Mouse (Mus musculus): ENCODE data around the gene 5830473C10Rik. TPM values are rescaled to one million over a fixed set of nuclear protein-coding genes. Genes with fewer than 3 reads are reported as not detected.

Gene 5830473C10Rik
- polyA plus RNA-seq, 1 experiment, result not detected

GRCm38 (mm10) chr5:90564161-90564560 is 3.3 kb downstream of the 5830473C10Rik start:
- Histone ChIP-seq H3K4me3 (replicated peaks; ENCODE audit: control insufficient read depth, low read depth, low read length) (no peak overlapping the region), H3K27ac (ENCODE audit: control insufficient read depth, insufficient read depth, low read depth, low read length, poor library complexity) (no peak overlapping the region), H3K4me1 (ENCODE audit: control insufficient read depth, insufficient read depth, low read length) (no peaks in the 10 kb centered on the region)
- TF ChIP-seq POLR2A (IDR thresholded peaks at IDR 0.05; ENCODE audit: borderline replicate concordance, control insufficient read depth, low read depth, low read length), result no peak
- no peak for TF ChIP-seq CTCF (IDR thresholded peaks at IDR 0.05; ENCODE audit: control insufficient read depth, insufficient read depth, low read length)
- WGBS, result 84% methylated on average over 4 of the region's 4 CpGs

- H3K4me3 ChIP-seq (replicated peaks; ENCODE audit: control insufficient read depth, low read depth, low read length), result no peak overlapping the region
- TF ChIP-seq POLR2A (IDR thresholded peaks at IDR 0.05; ENCODE audit: borderline replicate concordance, control insufficient read depth, low read depth, low read length), result no peak
- no peak for TF ChIP-seq CTCF (IDR thresholded peaks at IDR 0.05; ENCODE audit: control insufficient read depth, insufficient read depth, low read length)
- H3K4me1 ChIP-seq (ENCODE audit: control insufficient read depth, insufficient read depth, low read length), result no peaks in the 10 kb centered on the region
- no peak overlapping the region for H3K27ac ChIP-seq (ENCODE audit: control insufficient read depth, insufficient read depth, low read depth, low read length, poor library complexity)
- 70% methylated on average over 6 of the region's 6 CpGs for WGBS
Observed at GRCm38 (mm10) chr5:90565205-90565604, 4.3 kb downstream of the 5830473C10Rik start.

- 79% methylated on average over 5 of the region's 5 CpGs for WGBS
- H3K27ac ChIP-seq (ENCODE audit: control insufficient read depth, insufficient read depth, low read depth, low read length, poor library complexity), result no peak overlapping the region
- no peaks in the 10 kb centered on the region for H3K4me1 ChIP-seq (ENCODE audit: control insufficient read depth, insufficient read depth, low read length)
Observed at GRCm38 (mm10) chr5:90567788-90568187, 6.9 kb downstream of the 5830473C10Rik start.

GRCm38 (mm10) chr5:90568338-90568737 is 7.4 kb downstream of the 5830473C10Rik start:
- Histone ChIP-seq H3K4me1 (ENCODE audit: control insufficient read depth, insufficient read depth, low read length) (no peaks in the 10 kb centered on the region), H3K27ac (ENCODE audit: control insufficient read depth, insufficient read depth, low read depth, low read length, poor library complexity) (no peak overlapping the region), H3K4me3 (replicated peaks; ENCODE audit: control insufficient read depth, low read depth, low read length) (no peak overlapping the region)
- TF ChIP-seq POLR2A (IDR thresholded peaks at IDR 0.05; ENCODE audit: borderline replicate concordance, control insufficient read depth, low read depth, low read length) (no peak), CTCF (IDR thresholded peaks at IDR 0.05; ENCODE audit: control insufficient read depth, insufficient read depth, low read length) (no peak)

More at GRCm38 (mm10) chr5:90567788-90568187, 6.9 kb downstream of the 5830473C10Rik start:
- H3K4me3 ChIP-seq (replicated peaks; ENCODE audit: control insufficient read depth, low read depth, low read length), result no peak overlapping the region
- no peak for TF ChIP-seq POLR2A (IDR thresholded peaks at IDR 0.05; ENCODE audit: borderline replicate concordance, control insufficient read depth, low read depth, low read length)
- TF ChIP-seq CTCF (IDR thresholded peaks at IDR 0.05; ENCODE audit: control insufficient read depth, insufficient read depth, low read length), result no peak

GRCm38 (mm10) chr5:90571216-90571615 is 10.3 kb downstream of the 5830473C10Rik start:
- TF ChIP-seq POLR2A (IDR thresholded peaks at IDR 0.05; ENCODE audit: borderline replicate concordance, control insufficient read depth, low read depth, low read length) (no peak), CTCF (IDR thresholded peaks at IDR 0.05; ENCODE audit: control insufficient read depth, insufficient read depth, low read length) (no peak)

GRCm38 (mm10) chr5:90577751-90578150 is 16.8 kb downstream of the 5830473C10Rik start:
- TF ChIP-seq CTCF (IDR thresholded peaks at IDR 0.05; ENCODE audit: control insufficient read depth, insufficient read depth, low read length), result no peak
- no peak for TF ChIP-seq POLR2A (IDR thresholded peaks at IDR 0.05; ENCODE audit: borderline replicate concordance, control insufficient read depth, low read depth, low read length)
- H3K4me3 ChIP-seq (replicated peaks; ENCODE audit: control insufficient read depth, low read depth, low read length), result no peak overlapping the region
- no peak overlapping the region for H3K27ac ChIP-seq (ENCODE audit: control insufficient read depth, insufficient read depth, low read depth, low read length, poor library complexity)
- WGBS, result 89% methylated on average over 9 of the region's 9 CpGs
- H3K4me1 ChIP-seq (ENCODE audit: control insufficient read depth, insufficient read depth, low read length), result no peaks in the 10 kb centered on the region

More at GRCm38 (mm10) chr5:90571216-90571615, 10.3 kb downstream of the 5830473C10Rik start:
- Histone ChIP-seq H3K4me3 (replicated peaks; ENCODE audit: control insufficient read depth, low read depth, low read length) (no peak overlapping the region), H3K27ac (ENCODE audit: control insufficient read depth, insufficient read depth, low read depth, low read length, poor library complexity) (no peak overlapping the region), H3K4me1 (ENCODE audit: control insufficient read depth, insufficient read depth, low read length) (no peaks in the 10 kb centered on the region)
- WGBS, result 75% methylated on average over 3 of the region's 3 CpGs

GRCm38 (mm10) chr5:90579556-90579955 is 18.6 kb downstream of the 5830473C10Rik start:
- WGBS, result 82% methylated on average over 9 of the region's 9 CpGs
- H3K4me1 ChIP-seq (ENCODE audit: control insufficient read depth, insufficient read depth, low read length), result no peaks in the 10 kb centered on the region
- no peak overlapping the region for H3K27ac ChIP-seq (ENCODE audit: control insufficient read depth, insufficient read depth, low read depth, low read length, poor library complexity)
- TF ChIP-seq POLR2A (IDR thresholded peaks at IDR 0.05; ENCODE audit: borderline replicate concordance, control insufficient read depth, low read depth, low read length) (no peak), CTCF (IDR thresholded peaks at IDR 0.05; ENCODE audit: control insufficient read depth, insufficient read depth, low read length) (no peak)
- H3K4me3 ChIP-seq (replicated peaks; ENCODE audit: control insufficient read depth, low read depth, low read length), result no peak overlapping the region

- Histone ChIP-seq H3K4me1 (ENCODE audit: control insufficient read depth, insufficient read depth, low read length) (no peaks in the 10 kb centered on the region), H3K27ac (ENCODE audit: control insufficient read depth, insufficient read depth, low read depth, low read length, poor library complexity) (no peak overlapping the region), H3K4me3 (replicated peaks; ENCODE audit: control insufficient read depth, low read depth, low read length) (no peak overlapping the region)
- 81% methylated on average over 6 of the region's 6 CpGs for WGBS
- no peak for TF ChIP-seq CTCF (IDR thresholded peaks at IDR 0.05; ENCODE audit: control insufficient read depth, insufficient read depth, low read length)
- TF ChIP-seq POLR2A (IDR thresholded peaks at IDR 0.05; ENCODE audit: borderline replicate concordance, control insufficient read depth, low read depth, low read length), result no peak
Observed at GRCm38 (mm10) chr5:90582179-90582578, 21.3 kb downstream of the 5830473C10Rik start.

GRCm38 (mm10) chr5:90584799-90585198 is 23.9 kb downstream of the 5830473C10Rik start:
- Histone ChIP-seq H3K27ac (ENCODE audit: control insufficient read depth, insufficient read depth, low read depth, low read length, poor library complexity) (no peak overlapping the region), H3K4me1 (ENCODE audit: control insufficient read depth, insufficient read depth, low read length) (no peaks in the 10 kb centered on the region), H3K4me3 (replicated peaks; ENCODE audit: control insufficient read depth, low read depth, low read length) (no peak overlapping the region)
- no peak for TF ChIP-seq CTCF (IDR thresholded peaks at IDR 0.05; ENCODE audit: control insufficient read depth, insufficient read depth, low read length)
- no peak for TF ChIP-seq POLR2A (IDR thresholded peaks at IDR 0.05; ENCODE audit: borderline replicate concordance, control insufficient read depth, low read depth, low read length)
- WGBS, result 61% methylated on average over 7 of the region's 7 CpGs

All from bone marrow, adult 2 months (tissue).